Mouse (Mus musculus) midbrain, postnatal 0 days (tissue): ENCODE measurements around the gene Pnkp. TPM values are rescaled to one million over a fixed set of nuclear protein-coding genes. Genes with fewer than 3 reads are reported as not detected.

Experiments
- ATAC-seq: fragments of 200-750 bp; cut with Nextera tagmentation; 2 replicates; pipeline ENCODE4 v1.8.0; 2017; ENCODE audit warnings: moderate number of reproducible peaks, mild to moderate bottlenecking, moderate TSS enrichment, moderate library complexity; ENCODE audit not compliant: low FRiP score
- DNase-seq: peaks from one replicate; pipeline ENCODE4 v3.0.0-alpha.2; 2015; ENCODE audit warnings: low spot score
- H3K27ac ChIP-seq: fragments of 300-500 bp; sonication (generic); 2 replicates; pipeline ENCODE4 v1.5.1; 2014; ENCODE audit warnings: low read depth, mild to moderate bottlenecking, low read length, mixed read lengths
- H3K27me3 ChIP-seq: fragments of 300-500 bp; sonication (generic); 2 replicates; pipeline ENCODE4 v1.6.1; 2014; ENCODE audit warnings: low read length, control low read depth, mixed read lengths; ENCODE audit not compliant: insufficient read depth
- H3K36me3 ChIP-seq: fragments of 300-500 bp; sonication (generic); 2 replicates; pipeline ENCODE4 v1.6.1; 2014; ENCODE audit warnings: low read length, control low read depth, mixed read lengths; ENCODE audit not compliant: insufficient read depth
- H3K4me1 ChIP-seq: fragments of 300-500 bp; sonication (generic); 2 replicates; pipeline ENCODE4 v1.6.1; 2014; ENCODE audit warnings: mild to moderate bottlenecking, control low read depth, antibody characterized with exemption, low read length, mixed read lengths; ENCODE audit not compliant: insufficient read depth
- H3K4me2 ChIP-seq: fragments of 300-500 bp; sonication (generic); 2 replicates; pipeline ENCODE4 v1.6.1; 2014; ENCODE audit warnings: low read depth, mild to moderate bottlenecking, low read length, mixed read lengths; ENCODE audit not compliant: poor library complexity, severe bottlenecking
- H3K4me3 ChIP-seq: fragments of 300-500 bp; sonication (generic); 2 replicates; pipeline ENCODE4 v1.5.1; 2014; ENCODE audit warnings: low read depth, mild to moderate bottlenecking, low read length, moderate library complexity
- H3K9ac ChIP-seq: fragments of 300-500 bp; sonication (generic); replicated peaks from 2 replicates; pipeline ENCODE4 v1.6.1; 2014; ENCODE audit warnings: mild to moderate bottlenecking, low read length, moderate library complexity, mixed read lengths; ENCODE audit not compliant: poor library complexity, severe bottlenecking
- H3K9me3 ChIP-seq: fragments of 300-500 bp; sonication (generic); 2 replicates; pipeline ENCODE4 v1.6.1; 2016; ENCODE audit warnings: low read length, control low read depth
- CTCF ChIP-seq: IDR thresholded peaks from 2 replicates; pipeline ENCODE4 v1.5.1; 2016; ENCODE audit warnings: antibody characterized with exemption, mild to moderate bottlenecking
- WGBS: fragments of 180-500 bp; shearing (Covaris S2); extraction: QIAGEN DNeasy Blood & Tissue Kit; methylation state at CpG from one replicate; pipeline ENCODE4 v1.1.7; 2014; 5-methylcytosine and 5-hydroxymethylcytosine counted together
- polyA plus RNA-seq: library from polyadenylated mRNA; unstranded; fragments of >200 nt; fragmentation: Nextera tagmentation; extraction: Ambion mirVana; gene quantifications from 2 replicates; pipeline ENCODE4 v1.2.1, GENCODE M21; 2015
- total RNA-seq: library from RNA; depleted of rRNA; stranded (reverse); fragments of >200 nt; gene quantifications from 2 replicates; pipeline ENCODE4 v1.2.3, GENCODE M21; 2014

Pnkp gene
- total and polyA plus RNA-seq, 2 experiments from 2014 or later = 31.2 to 32.4 TPM

- 92% methylated on average over 35 of the region's 36 CpGs for WGBS
Observed at GRCm38 (mm10) chr7:44852259-44853027, 4.5 kb upstream of the Pnkp start.

DNA sequence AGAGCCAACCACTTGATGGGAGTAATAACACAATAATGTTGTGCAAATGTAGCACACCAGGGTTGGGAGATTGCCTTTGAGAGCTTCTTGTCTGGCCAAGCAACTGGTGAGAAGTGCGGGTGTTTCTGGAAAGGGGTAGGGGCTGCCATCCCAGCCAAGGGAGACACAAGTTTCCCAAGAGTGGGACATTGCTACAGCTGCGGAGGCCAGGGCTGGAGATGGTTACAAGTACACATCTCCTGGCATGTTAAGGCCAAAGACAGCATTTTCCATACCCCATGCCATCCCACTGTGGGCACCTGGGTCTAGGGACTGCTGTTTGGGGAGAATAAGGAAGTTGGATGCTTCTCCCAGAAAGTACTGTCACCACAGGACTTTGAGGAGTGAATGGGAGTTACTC lies 3.9 kb upstream of the Pnkp start:
- ATAC-seq (no peak), DNase-seq (no peak)
- Histone ChIP-seq H3K4me2 (no peak overlapping the region), H3K27ac (no peak overlapping the region), H3K9me3 (no peaks in the 10 kb centered on the region), H3K4me3 (no peak overlapping the region), H3K27me3 (no peaks in the 10 kb centered on the region), H3K9ac (0 out of 2 replicates have a peak overlapping the region, but pooled peaks have one; percentile 33), H3K36me3 (peaks cover 6% of the 10 kb centered on the region; the same call in 1 of the 2 replicates), H3K4me1 (peaks cover 8% of the 10 kb centered on the region; the same call in 1 of the 2 replicates)
- TF ChIP-seq CTCF = no peak
- WGBS = 96% methylated on average over 2 of the region's 2 CpGs

More at GRCm38 (mm10) chr7:44852259-44853027, 4.5 kb upstream of the Pnkp start:
- Histone ChIP-seq H3K4me2 (no peak overlapping the region), H3K36me3 (peaks cover 6% of the 10 kb centered on the region; the same call in 1 of the 2 replicates), H3K9ac (no peak overlapping the region), H3K4me1 (peaks cover 10% of the 10 kb centered on the region; the same call in 1 of the 2 replicates), H3K27ac (no peak overlapping the region), H3K4me3 (no peak overlapping the region), H3K9me3 (no peaks in the 10 kb centered on the region), H3K27me3 (no peaks in the 10 kb centered on the region)
- no peak for TF ChIP-seq CTCF
- ATAC-seq (no peak), DNase-seq (no peak)

GRCm38 (mm10) chr7:44853596-44854355 lies 3.2 kb upstream of the Pnkp start:
- ATAC-seq (no peak), DNase-seq (no peak)
- Histone ChIP-seq H3K27ac (peak overlapping the region; percentile 77), H3K9ac (peak overlapping the region; percentile 48; the same call in 1 of the 2 replicates), H3K27me3 (no peaks in the 10 kb centered on the region), H3K4me1 (peaks cover 12% of the 10 kb centered on the region; the same call in 1 of the 2 replicates), H3K4me2 (peak overlapping the region; percentile 62), H3K36me3 (peaks cover 6% of the 10 kb centered on the region; the same call in 1 of the 2 replicates), H3K9me3 (no peaks in the 10 kb centered on the region), H3K4me3 (peak overlapping the region; percentile 32)
- TF ChIP-seq CTCF = no peak
- WGBS = 28% methylated on average over 26 of the region's 26 CpGs

DNA sequence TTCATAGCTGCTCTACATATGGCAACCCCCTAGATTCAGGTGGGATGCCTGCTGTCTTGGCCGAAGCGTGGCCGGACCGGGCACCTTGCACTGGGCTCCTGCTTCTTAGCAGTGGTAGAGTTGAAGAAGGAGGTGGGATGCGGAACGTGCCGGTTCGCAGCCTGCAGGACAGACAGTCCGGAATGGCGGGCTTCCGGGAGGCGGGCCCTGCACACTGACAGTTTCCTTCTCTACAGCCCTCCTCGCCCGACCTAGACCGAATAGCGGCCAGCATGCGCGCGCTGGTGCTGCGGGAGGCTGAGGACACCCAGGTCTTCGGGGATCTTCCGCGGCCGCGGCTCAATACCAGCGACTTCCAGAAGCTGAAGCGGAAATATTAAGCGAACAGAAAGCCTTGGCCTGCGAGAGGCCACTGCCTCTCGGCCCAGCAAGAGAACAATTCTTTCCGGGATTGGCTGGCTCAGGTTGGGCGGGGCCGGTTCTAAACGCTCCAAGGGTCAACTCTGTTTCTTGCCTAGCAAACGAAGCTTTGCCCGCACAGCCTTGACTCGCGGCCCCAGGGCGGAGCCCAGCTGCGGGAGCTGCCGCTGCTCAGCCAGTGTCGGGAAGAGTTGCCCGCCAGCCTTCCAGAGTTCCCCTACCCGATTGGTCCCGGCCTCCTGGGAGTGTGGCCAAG lies 2.4 kb upstream of the Pnkp start:
- peak; percentile 78 for DNase-seq
- Histone ChIP-seq H3K9ac (peak overlapping the region; percentile 48), H3K27ac (peak overlapping the region; percentile 77), H3K4me1 (peaks cover 12% of the 10 kb centered on the region; the same call in 1 of the 2 replicates), H3K4me3 (peak overlapping the region; percentile 32), H3K9me3 (no peaks in the 10 kb centered on the region), H3K27me3 (no peaks in the 10 kb centered on the region), H3K4me2 (peak overlapping the region; percentile 62), H3K36me3 (peaks cover 6% of the 10 kb centered on the region; the same call in 1 of the 2 replicates)
- no peak for ATAC-seq
- no peak for TF ChIP-seq CTCF
- WGBS = 6% methylated on average over 45 of the region's 45 CpGs

- TF ChIP-seq CTCF = no peak
- ATAC-seq (no peak), DNase-seq (no peak)
- H3K36me3 ChIP-seq = peaks cover 6% of the 10 kb centered on the region; the same call in 1 of the 2 replicates
- H3K4me3 ChIP-seq = peak overlapping the region; percentile 32
- peak overlapping the region; percentile 77 for H3K27ac ChIP-seq
- no peaks in the 10 kb centered on the region for H3K27me3 ChIP-seq
- H3K4me1 ChIP-seq = peaks cover 12% of the 10 kb centered on the region; the same call in 1 of the 2 replicates
- H3K9me3 ChIP-seq = no peaks in the 10 kb centered on the region
- H3K9ac ChIP-seq = peak overlapping the region; percentile 48
- 35% methylated on average over 10 of the region's 10 CpGs for WGBS
- H3K4me2 ChIP-seq = peak overlapping the region; percentile 62
Observed at GRCm38 (mm10) chr7:44855036-44855435, 1.9 kb upstream of the Pnkp start.
